In the genomic region with DNA sequence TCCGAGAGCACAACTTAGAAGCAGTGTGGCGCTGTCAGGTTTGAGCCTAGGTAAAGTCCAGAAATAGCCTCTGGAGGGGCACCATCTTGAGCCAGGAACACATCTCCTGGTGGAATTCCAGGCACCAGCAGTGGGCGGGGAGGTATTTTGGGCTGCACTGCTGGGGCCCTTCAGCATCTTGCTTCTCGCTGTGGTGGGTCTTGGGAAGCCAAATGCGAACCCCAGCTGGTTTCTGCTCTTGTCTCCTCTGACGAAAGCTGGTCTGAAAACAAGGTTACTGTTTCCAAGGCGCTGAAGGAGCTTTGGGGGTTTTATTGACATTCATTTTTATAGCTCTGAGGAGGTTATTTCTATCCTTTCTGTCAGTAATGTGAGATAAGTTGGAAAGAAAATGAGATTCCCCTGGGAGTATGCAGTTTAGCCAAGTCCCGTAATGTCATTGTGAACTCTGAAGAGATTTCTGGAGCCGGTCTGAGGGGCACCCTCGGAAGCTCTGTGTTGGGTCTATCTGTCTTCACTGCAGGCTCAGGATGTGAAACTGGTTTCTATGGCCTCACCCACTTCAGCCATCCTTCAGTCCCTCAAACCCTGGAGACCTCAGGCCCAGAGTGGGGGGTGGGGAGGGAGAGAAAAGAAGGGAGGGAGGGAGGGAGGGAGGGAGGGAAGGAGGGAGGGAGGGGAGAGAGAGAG, we compare ENCODE assay signal across 11 mouse cellular contexts.
DNase-seq lines count a peak whose midpoint lies in the region; TF ChIP-seq lines count a peak whose summit lies in the region.
"Had no signal": no experiment of that assay in that cellular context is flagged by ENCODE, and none has a peak within 500 bp of the region (broad histone marks: within the 10 kb centered on the region; RNA-seq: fewer than 3 reads in every experiment).

No protein-coding gene starts in this region.

- H3K4me1 ChIP-seq in heart, embryonic 10.5 days = peaks cover 18% of the 10 kb centered on the region
- H3K4me1 ChIP-seq: limb, embryonic 12.5 days; midbrain, embryonic 12.5 days; neural tube, embryonic 15.5 days had no signal

- H3K27me3 ChIP-seq in heart, embryonic 10.5 days (ENCODE audit: insufficient read depth, poor library complexity, severe bottlenecking) = no peaks in the 10 kb centered on the region
- H3K27me3 ChIP-seq: limb, embryonic 12.5 days; midbrain, embryonic 12.5 days; neural tube, embryonic 15.5 days had no signal

- H3K4me3 ChIP-seq in left cerebral cortex, adult 2 months = no peak overlapping the region
- peak overlapping the region; percentile 20; the same call in 1 of the 2 replicates for H3K4me3 ChIP-seq in heart, embryonic 10.5 days
- H3K4me3 ChIP-seq: limb, embryonic 12.5 days; midbrain, embryonic 12.5 days; neural tube, embryonic 15.5 days had no signal

- 50% methylated on average over 10 of the region's 10 CpGs for WGBS in heart, embryonic 10.5 days

- intact Hi-C loops in left cerebral cortex, adult 2 months (cut with DNase I) = no loop called here
- intact Hi-C loops in left cerebral cortex, postnatal 4 days (cut with DNase I) = no loop called here

- no peaks in the 10 kb centered on the region for H3K9me3 ChIP-seq in heart, embryonic 10.5 days
- H3K9me3 ChIP-seq: limb, embryonic 12.5 days; midbrain, embryonic 12.5 days; neural tube, embryonic 15.5 days had no signal

- no peak overlapping the region for H3K27ac ChIP-seq in left cerebral cortex, adult 2 months
- peak overlapping the region; percentile 82 for H3K27ac ChIP-seq in heart, embryonic 10.5 days
- H3K27ac ChIP-seq: limb, embryonic 12.5 days; midbrain, embryonic 12.5 days; neural tube, embryonic 15.5 days had no signal

- peak; percentile 26 to 30 for DNase-seq in left cerebral cortex, adult 2 months (ENCODE audit: extremely low spot score in 1 of 2, low spot score in 2 of 2)
- DNase-seq in left cerebral cortex, postnatal 4 days = no peak
- peak; percentile 75 for DNase-seq in cerebellum, adult 9-11 months
- no peak for DNase-seq in heart, embryonic 10.5 days (ENCODE audit: low spot score)
- DNase-seq in lung, postnatal 14 days = peak; percentile 19
- DNase-seq in urinary bladder, postnatal 14 days (ENCODE audit: low spot score) = no peak
- no peak for DNase-seq in MN1 (ENCODE audit: low spot score)
- DNase-seq: thymus, postnatal 4 days had no signal

- TF ChIP-seq CTCF in left cerebral cortex, adult 2 months (IDR thresholded peaks at IDR 0.05) = no peak

- H3K36me3 ChIP-seq in heart, embryonic 10.5 days = no peaks in the 10 kb centered on the region
- H3K36me3 ChIP-seq: limb, embryonic 12.5 days; midbrain, embryonic 12.5 days; neural tube, embryonic 15.5 days had no signal

Comparison
In these comparisons a context has a peak if more than half of its experiments do, and no peak if none do; other contexts are left out.
1. DNase-seq: peak in left cerebral cortex, adult 2 months (2 of 2), cerebellum, adult 9-11 months (single experiment) and lung, postnatal 14 days (single experiment); none in left cerebral cortex, postnatal 4 days (single experiment), heart, embryonic 10.5 days (single experiment), urinary bladder, postnatal 14 days (single experiment) and MN1 (single experiment).